Mouse (Mus musculus) stomach, embryonic 15.5 days (tissue): ENCODE measurements around the gene Fam83e. TPM values are rescaled to one million over a fixed set of nuclear protein-coding genes. Genes with fewer than 3 reads are reported as not detected.

Experiments
- ATAC-seq: fragments of 200-750 bp; cut with Nextera tagmentation; 2 replicates; pipeline ENCODE4 v1.8.0; 2017; ENCODE audit warnings: low read depth, moderate number of reproducible peaks, moderate TSS enrichment; ENCODE audit not compliant: insufficient read depth, low FRiP score
- H3K27ac ChIP-seq: fragments of 300-500 bp; sonication (generic); 2 replicates; pipeline ENCODE4 v1.5.1; 2015; ENCODE audit warnings: mild to moderate bottlenecking, inconsistent platforms
- H3K27me3 ChIP-seq: fragments of 300-500 bp; sonication (generic); replicated peaks from 2 replicates; pipeline ENCODE4 v1.6.1; 2015; ENCODE audit warnings: inconsistent platforms
- H3K36me3 ChIP-seq: fragments of 300-500 bp; sonication (generic); 2 replicates; pipeline ENCODE4 v1.6.1; 2015; ENCODE audit warnings: inconsistent platforms
- H3K4me1 ChIP-seq: fragments of 300-500 bp; sonication (generic); 2 replicates; pipeline ENCODE4 v1.6.1; 2015; ENCODE audit warnings: inconsistent platforms
- H3K4me2 ChIP-seq: fragments of 300-500 bp; sonication (generic); 2 replicates; pipeline ENCODE4 v1.6.1; 2015; ENCODE audit warnings: mild to moderate bottlenecking, inconsistent platforms
- H3K4me3 ChIP-seq: fragments of 300-500 bp; sonication (generic); replicated peaks from 2 replicates; pipeline ENCODE4 v1.5.1; 2015; ENCODE audit warnings: inconsistent platforms
- H3K9ac ChIP-seq: fragments of 300-500 bp; sonication (generic); 2 replicates; pipeline ENCODE4 v1.6.1; 2015; ENCODE audit warnings: inconsistent platforms
- H3K9me3 ChIP-seq: fragments of 300-500 bp; sonication (generic); 2 replicates; pipeline ENCODE4 v1.6.1; 2016; ENCODE audit warnings: inconsistent platforms
- WGBS: fragments of 180-500 bp; shearing (Covaris S2); methylation state at CpG from one replicate; pipeline ENCODE4 v1.1.7; 2015; 5-methylcytosine and 5-hydroxymethylcytosine counted together
- polyA plus RNA-seq: library from polyadenylated mRNA; unstranded; fragments of >200 nt; fragmentation: Nextera tagmentation; extraction: Ambion mirVana; gene quantifications from 2 replicates; pipeline ENCODE4 v1.2.1, GENCODE M21; 2015

Gene Fam83e
- polyA plus RNA-seq, 1 experiment from 2014 or later: 13.3 TPM

DNA sequence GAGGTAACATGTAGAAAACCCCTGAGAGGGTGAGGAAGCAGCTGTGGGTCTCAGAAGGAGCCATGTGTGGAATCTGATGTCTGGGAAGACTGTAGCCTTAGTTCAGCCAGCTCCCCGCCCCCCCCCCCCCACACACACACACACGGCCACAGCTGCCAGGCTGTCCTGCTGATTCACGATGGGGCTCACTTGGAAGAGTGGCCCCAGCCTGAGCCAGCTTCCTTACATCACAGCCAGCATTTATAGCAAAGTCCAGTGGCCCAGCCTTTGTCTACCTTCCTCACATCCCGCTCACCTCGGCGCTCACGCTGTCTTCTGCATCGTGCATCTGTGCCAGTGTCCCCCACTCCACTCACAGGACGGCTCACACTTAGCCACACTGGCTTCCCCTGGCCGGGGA lies 28.4 kb downstream of the Fam83e start:
- Histone ChIP-seq H3K27ac (no peak overlapping the region), H3K36me3 (no peaks in the 10 kb centered on the region), H3K4me2 (no peak overlapping the region), H3K4me3 (no peak overlapping the region), H3K27me3 (no peaks in the 10 kb centered on the region), H3K9ac (no peak overlapping the region), H3K9me3 (no peaks in the 10 kb centered on the region), H3K4me1 (no peaks in the 10 kb centered on the region)
- ATAC-seq: no peak
- 29% methylated on average over 10 of the region's 10 CpGs for WGBS

DNA sequence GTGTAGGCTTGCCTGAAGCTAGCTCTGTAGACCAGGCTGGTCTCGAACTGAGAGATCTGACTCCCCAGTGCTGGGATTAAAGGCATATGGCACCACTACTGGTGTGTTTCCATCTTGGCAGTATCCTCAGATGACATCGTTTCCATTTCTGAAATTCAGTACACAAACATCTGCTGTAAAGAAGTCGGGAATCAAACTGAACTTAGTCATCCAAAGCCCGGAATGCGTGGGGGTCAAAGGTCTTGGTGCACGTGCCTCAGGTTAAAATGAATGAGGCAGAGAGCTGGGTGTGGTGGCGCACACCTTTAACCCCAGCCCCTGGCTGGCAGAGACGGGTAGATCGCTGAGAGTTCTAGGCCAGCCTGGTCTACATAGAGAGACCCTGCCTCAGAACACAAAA lies 29.1 kb downstream of the Fam83e start:
- Histone ChIP-seq H3K36me3 (no peaks in the 10 kb centered on the region), H3K4me1 (no peaks in the 10 kb centered on the region), H3K9ac (no peak overlapping the region), H3K9me3 (no peaks in the 10 kb centered on the region), H3K27ac (no peak overlapping the region), H3K27me3 (no peaks in the 10 kb centered on the region), H3K4me2 (no peak overlapping the region), H3K4me3 (no peak overlapping the region)
- 54% methylated on average over 9 of the region's 9 CpGs for WGBS
- no peak for ATAC-seq

DNA sequence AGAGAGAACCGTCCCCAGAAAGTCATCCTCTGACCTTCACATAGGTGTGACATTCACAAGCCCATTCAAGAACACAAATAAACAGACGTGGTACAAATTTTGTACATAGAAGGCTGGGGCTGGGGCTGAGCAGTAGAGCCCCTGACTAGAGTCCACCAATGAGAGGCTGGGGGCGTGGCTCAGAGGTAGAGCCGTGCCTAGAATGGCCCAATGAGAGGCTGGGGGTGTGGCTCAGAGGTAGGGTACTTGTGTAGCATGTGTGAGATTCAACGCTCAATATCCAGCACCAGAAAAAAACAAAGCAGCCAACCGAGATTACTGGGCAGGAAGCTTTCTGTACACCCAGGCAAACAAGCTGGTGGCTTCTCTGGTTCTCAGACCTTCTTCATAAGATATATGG lies 34.7 kb downstream of the Fam83e start:
- no peaks in the 10 kb centered on the region for H3K36me3 ChIP-seq
- no peak overlapping the region for H3K4me2 ChIP-seq
- no peak overlapping the region for H3K9ac ChIP-seq
- H3K4me1 ChIP-seq: peaks cover 5% of the 10 kb centered on the region; the same call in 1 of the 2 replicates
- no peaks in the 10 kb centered on the region for H3K9me3 ChIP-seq
- no peak overlapping the region for H3K27ac ChIP-seq
- 58% methylated on average over 6 of the region's 6 CpGs for WGBS
- peaks cover 17% of the 10 kb centered on the region for H3K27me3 ChIP-seq
- H3K4me3 ChIP-seq: no peak overlapping the region
- ATAC-seq: no peak

DNA sequence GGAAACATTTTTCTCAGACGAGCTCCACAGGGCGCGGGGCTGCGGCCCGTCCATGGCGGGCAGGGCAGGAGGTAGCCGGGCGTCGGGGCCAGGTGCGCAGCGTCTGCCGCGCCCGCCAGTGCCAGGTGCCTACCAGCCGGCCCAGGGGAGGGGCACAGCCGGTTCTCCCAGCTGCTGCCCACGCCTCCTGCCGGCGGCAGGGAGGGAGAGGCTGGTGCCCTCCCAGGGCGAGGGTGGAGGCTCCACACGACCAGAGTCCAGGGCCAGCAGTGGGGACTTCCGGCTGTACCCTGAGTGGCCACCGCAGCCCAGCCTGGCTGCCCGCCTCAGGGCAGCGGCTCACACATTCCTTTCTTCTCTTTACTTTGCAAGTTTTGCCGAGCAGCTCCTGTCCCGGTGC lies 38.4 kb downstream of the Fam83e start:
- Histone ChIP-seq H3K27ac (peak overlapping the region; percentile 12; the same call in 1 of the 2 replicates), H3K36me3 (no peaks in the 10 kb centered on the region), H3K4me3 (peak overlapping the region; percentile 22), H3K4me2 (peak overlapping the region; percentile 50), H3K9ac (no peak overlapping the region), H3K9me3 (no peaks in the 10 kb centered on the region), H3K27me3 (peaks cover 17% of the 10 kb centered on the region), H3K4me1 (peaks cover 5% of the 10 kb centered on the region; the same call in 1 of the 2 replicates)
- WGBS: 3% methylated on average over 27 of the region's 27 CpGs
- peak; percentile 85 for ATAC-seq

DNA sequence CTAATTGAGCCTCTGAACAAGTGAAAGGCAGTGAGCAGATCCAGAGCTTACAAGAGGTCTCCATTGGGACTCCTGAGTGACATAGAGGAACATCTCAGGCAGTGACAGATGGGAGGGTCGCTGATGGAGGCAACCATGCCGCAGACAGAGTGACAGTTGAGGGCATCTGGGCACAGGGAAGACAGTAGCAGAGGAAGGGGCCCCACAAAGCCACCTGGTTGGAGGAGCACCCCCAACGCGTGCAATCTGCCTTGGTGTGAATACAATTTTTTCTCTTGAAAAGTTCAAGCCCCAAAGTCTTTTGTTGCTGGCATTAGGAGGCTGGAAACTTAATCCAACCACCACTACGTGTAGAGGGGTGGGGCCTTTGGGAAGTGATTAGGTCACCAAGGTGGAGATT lies 39.1 kb downstream of the Fam83e start:
- WGBS: 61% methylated on average over 5 of the region's 5 CpGs
- no peak overlapping the region for H3K4me2 ChIP-seq

DNA sequence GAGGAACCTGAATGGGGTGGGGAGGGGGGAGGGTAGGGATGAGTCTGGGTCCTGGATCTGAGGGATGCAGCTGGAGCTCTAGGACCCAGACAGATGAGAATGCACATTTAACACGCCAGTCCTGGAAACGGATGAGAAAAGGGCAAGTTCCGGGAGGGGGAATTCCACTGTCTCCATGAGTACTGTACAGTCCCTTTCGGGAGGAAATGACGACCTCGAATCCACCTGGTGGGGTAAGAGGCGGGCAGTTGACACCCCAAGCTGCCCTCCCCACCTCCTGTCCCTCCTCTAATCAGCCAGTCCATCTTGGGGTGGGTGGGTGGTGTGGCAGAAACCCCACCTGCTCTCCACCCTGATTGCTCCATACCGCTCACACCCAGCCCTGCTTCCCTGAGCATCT lies 45.0 kb downstream of the Fam83e start:
- WGBS: 36% methylated on average over 8 of the region's 8 CpGs
- peak; percentile 35; the same call in 1 of the 2 replicates for ATAC-seq
- no peaks in the 10 kb centered on the region for H3K36me3 ChIP-seq
- H3K27ac ChIP-seq: no peak overlapping the region
- H3K4me3 ChIP-seq: no peak overlapping the region
- no peak overlapping the region for H3K4me2 ChIP-seq
- no peaks in the 10 kb centered on the region for H3K27me3 ChIP-seq
- no peaks in the 10 kb centered on the region for H3K9me3 ChIP-seq
- 0 out of 2 replicates have a peak, but pooled peaks cover 4% of the 10 kb centered on the region for H3K4me1 ChIP-seq
- no peak overlapping the region for H3K9ac ChIP-seq

More for the DNA sequence above, 39.1 kb downstream of the Fam83e start:
- Histone ChIP-seq H3K27ac (no peak overlapping the region), H3K9ac (no peak overlapping the region), H3K27me3 (peaks cover 17% of the 10 kb centered on the region), H3K4me1 (peaks cover 5% of the 10 kb centered on the region; the same call in 1 of the 2 replicates), H3K9me3 (no peaks in the 10 kb centered on the region), H3K4me3 (no peak overlapping the region), H3K36me3 (no peaks in the 10 kb centered on the region)
- no peak for ATAC-seq

DNA sequence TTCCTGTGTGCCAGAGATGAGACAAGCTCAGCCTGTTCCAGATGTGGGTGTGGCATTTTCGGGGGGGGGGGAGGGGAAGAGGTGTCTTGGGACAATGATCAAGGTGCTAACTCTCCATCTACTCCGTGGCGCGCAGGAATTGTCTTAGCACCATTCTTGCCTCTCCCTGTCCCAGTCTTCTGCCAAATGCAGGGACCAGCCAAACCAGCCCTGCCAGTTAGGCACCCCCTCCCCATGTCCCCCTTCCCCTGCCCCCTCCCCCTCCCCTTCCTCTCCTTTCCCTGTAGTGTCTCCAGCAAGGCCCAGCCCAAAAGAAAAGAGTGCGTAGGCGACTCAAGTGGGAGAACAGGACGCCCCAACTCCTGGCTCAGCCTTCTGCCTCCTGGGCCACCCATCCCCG lies 45.8 kb downstream of the Fam83e start:
- H3K9me3 ChIP-seq: no peaks in the 10 kb centered on the region
- WGBS: 53% methylated on average over 8 of the region's 8 CpGs
- no peak overlapping the region for H3K27ac ChIP-seq
- no peak for ATAC-seq
- no peaks in the 10 kb centered on the region for H3K36me3 ChIP-seq
- H3K27me3 ChIP-seq: no peaks in the 10 kb centered on the region
- no peak overlapping the region for H3K4me3 ChIP-seq
- 0 out of 2 replicates have a peak, but pooled peaks cover 4% of the 10 kb centered on the region for H3K4me1 ChIP-seq
- H3K9ac ChIP-seq: no peak overlapping the region
- H3K4me2 ChIP-seq: no peak overlapping the region

DNA sequence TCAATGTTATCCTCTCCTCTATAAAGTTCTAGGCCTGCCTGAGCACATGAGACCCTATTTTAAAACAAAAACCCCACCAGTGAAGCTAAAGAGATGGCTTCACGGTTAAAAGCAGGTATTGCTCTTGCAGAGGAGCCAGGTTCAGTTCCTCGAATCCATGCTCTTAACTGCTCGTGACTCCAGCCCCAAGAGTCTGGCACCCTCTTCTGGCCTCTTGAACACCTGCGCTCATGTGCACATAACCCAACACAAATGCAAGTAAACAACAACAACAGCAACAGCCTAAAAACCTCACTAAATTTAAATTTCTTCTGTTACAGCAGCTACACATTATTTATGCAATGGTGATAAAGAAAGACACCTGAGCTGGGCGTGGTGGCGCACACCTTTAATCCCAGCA lies 46.5 kb downstream of the Fam83e start:
- no peak overlapping the region for H3K9ac ChIP-seq
- no peak for ATAC-seq
- H3K4me3 ChIP-seq: no peak overlapping the region
- no peaks in the 10 kb centered on the region for H3K9me3 ChIP-seq
- H3K27me3 ChIP-seq: no peaks in the 10 kb centered on the region
- 0 out of 2 replicates have a peak, but pooled peaks cover 4% of the 10 kb centered on the region for H3K4me1 ChIP-seq
- H3K36me3 ChIP-seq: no peaks in the 10 kb centered on the region
- no peak overlapping the region for H3K27ac ChIP-seq
- no peak overlapping the region for H3K4me2 ChIP-seq
- 91% methylated on average over 6 of the region's 6 CpGs for WGBS

DNA sequence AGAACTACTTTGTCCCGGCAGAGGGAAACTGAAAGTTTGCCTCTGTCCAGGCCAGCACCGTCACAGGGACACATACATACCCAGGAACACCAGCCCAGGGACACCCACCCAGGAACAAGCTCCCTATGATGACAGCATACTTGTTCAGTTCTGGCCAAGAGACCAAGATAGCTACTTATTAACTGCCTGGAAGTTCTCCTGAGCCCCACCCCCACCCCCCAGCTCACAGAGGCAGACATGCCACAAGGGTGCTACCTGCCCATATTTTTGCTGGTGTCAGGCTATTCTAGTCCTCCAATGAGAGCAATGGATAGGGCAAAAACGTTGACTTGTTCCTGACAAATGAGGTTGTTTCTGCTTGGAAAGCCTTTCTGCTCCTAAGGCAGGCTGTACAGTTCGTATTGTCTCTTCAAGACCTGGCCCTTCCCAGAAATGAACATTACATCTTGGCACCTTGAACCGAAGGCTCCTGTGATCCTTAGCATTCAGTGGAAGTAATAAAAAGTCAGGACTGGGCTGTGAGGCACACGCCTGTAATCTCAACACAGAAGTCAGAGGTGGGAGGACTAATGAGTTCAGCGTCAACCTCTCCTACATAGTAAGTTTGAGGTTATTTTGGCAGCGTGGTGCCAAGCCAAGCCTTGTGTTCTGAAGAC lies 49.5 kb downstream of the Fam83e start:
- Histone ChIP-seq H3K4me2 (no peak overlapping the region), H3K4me1 (0 out of 2 replicates have a peak, but pooled peaks cover 4% of the 10 kb centered on the region), H3K4me3 (no peak overlapping the region), H3K9ac (no peak overlapping the region), H3K27ac (no peak overlapping the region), H3K36me3 (no peaks in the 10 kb centered on the region), H3K9me3 (no peaks in the 10 kb centered on the region), H3K27me3 (no peaks in the 10 kb centered on the region)
- ATAC-seq: no peak
- WGBS: 55% methylated on average over 8 of the region's 8 CpGs

DNA sequence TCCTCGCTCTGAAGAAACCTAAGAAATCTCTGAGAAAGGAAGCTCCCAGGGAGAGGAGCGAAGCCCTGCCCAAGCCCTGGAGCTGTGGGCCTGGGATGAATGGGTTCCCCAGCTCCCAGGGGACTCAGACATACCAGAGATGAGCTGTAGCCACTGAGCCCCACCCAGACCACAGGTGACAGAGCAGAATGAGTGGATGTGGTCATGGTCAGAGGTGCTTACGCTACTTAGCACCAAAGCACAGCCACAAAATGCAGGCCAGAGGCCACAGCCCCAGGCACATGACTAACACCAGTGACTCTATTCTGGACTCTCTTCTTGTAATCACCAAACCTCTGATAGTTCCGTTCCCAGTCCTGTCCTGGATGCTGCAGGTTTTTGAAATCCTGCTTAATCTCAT lies 50.1 kb downstream of the Fam83e start:
- Histone ChIP-seq H3K4me3 (no peak overlapping the region), H3K9me3 (no peaks in the 10 kb centered on the region), H3K27ac (no peak overlapping the region), H3K27me3 (no peaks in the 10 kb centered on the region), H3K9ac (no peak overlapping the region), H3K4me1 (0 out of 2 replicates have a peak, but pooled peaks cover 4% of the 10 kb centered on the region), H3K4me2 (no peak overlapping the region), H3K36me3 (no peaks in the 10 kb centered on the region)
- WGBS: 63% methylated on average over 4 of the region's 4 CpGs
- ATAC-seq: no peak

DNA sequence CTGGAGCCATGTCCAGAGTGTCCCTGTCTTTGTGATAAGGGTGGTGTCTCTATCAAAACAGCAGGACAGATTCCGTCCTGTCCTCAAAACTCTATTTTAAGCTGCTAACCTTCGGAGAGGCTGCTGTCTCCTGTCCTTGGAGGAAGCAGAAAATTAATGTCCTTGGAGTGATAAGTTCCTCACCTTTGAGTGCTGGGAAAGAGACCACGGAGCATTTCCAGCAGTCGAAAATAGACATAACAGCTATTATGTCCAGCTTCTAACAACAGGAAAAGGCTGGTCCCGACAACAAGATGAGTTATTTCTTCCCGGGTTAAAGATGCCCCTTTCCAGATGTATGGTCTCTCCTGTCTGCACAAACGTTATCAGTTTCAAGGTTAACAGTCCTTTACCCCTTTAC lies 54.2 kb downstream of the Fam83e start:
- Histone ChIP-seq H3K4me2 (no peak overlapping the region), H3K9ac (no peak overlapping the region), H3K9me3 (no peaks in the 10 kb centered on the region), H3K27me3 (no peaks in the 10 kb centered on the region), H3K4me3 (no peak overlapping the region), H3K36me3 (no peaks in the 10 kb centered on the region), H3K27ac (no peak overlapping the region), H3K4me1 (peaks cover 3% of the 10 kb centered on the region; the same call in 1 of the 2 replicates)
- WGBS: 58% methylated on average over 7 of the region's 7 CpGs
- ATAC-seq: no peak
